Mouse (Mus musculus) kidney, adult 8-10 months (tissue): ENCODE results near the gene Rab3ip.

Experiments
- DNase-seq, 2 experiments: peaks; one replicate each; pipeline ENCODE4 v3.0.0; 2022

Gene Rab3ip

DNA sequence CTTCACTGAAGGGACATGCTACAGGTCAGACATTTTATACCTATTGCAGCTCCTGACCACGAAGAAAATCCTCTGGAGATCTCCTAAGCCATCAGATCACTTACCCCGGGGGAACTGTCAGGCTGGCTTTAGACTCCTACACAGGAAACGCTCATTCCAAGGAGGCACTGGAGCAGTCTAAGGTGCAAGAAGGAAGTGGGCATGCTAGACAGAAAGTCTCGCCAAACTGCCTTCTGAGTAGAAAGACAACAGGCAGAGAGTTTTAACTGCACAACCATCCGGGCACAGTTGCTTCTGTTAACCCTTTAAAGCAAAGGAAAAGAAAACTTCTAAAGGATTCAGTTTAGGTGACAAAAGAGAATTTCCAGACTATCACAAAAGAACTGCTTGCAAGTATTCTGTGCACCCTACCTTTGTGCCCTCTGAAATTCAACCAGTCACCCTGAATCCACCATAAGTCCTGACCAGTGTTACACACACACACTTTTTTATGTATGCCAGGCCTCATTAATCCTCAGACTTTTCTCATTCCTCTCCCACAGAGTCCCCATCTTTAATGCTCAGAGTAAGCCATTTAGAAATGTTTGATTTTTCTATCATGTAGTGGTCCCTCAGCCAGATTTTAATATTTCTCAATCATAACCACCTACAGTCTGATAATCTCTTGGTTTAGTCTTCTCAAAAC, 7.4 kb upstream of the Rab3ip start:
- peak in 1 of 2 experiments; percentile 53 for DNase-seq

DNA sequence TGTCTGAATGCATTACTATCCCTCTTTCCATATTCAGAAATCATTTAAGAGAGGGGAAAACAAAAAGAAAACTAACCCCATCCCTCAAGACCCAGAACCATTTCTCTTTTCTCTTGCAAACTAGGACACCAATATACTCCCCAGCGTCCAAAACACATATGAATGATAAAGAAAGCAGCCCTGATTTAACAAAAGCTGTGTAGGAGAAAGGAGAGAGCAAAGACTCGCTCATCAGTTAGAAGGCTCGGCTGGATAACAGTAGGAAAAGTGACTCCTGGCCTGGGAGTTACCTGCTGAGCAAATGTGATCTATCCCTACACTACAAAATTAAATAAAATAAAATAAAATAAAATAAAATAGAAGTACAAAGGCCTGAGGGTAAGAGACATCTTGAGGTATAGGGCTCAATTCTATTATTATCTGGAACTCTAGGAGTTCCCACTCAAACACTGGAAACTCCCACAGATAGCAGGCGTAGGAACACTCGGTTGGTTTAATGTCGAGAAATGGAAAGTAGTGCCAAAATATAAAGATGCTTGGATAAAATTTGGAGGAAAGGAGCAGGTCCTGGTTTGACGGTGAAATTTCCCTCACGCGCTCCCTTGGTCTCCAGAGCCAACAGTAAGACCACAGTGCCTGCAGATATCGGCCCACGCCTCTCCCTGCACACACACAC, 6.1 kb upstream of the Rab3ip start:
- no peak for DNase-seq

DNA sequence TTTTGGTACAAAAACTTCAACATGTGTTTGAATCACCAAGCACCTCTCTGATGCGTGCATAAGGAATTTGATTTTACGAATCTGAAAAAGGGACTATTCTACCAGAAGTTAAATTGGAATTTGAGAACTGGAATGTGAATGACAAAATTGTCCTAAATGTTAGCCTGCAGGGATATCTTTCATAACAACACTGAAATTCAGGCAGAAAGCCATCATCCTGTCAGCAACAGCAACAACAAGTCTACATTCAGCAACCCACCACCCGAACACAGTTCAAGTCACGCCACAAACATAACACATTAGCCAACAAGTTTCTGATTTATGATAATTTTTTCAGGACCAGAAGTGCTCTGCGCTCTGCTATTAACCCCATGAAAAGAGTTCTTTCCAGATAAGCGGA, 4.6 kb upstream of the Rab3ip start:
- no peak for DNase-seq

DNA sequence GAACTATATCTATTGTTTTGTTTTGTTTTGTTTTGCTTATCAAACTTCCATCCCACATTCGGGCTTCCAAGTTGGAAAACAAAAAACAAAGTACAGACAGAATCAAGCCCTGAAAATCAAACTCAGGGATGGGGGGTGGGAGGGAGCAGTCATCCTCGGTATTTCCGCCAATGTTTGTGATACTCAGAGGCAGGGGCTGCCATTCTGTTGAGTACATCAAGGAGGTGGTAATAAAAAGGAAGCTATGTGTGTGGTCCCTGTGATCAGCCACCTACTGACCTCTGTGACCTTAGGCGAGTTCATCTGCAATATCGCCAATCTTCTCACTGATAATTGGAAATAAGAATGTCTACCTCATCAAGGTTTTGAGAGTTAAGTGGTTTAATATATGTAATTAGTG, 317 bp upstream of the Rab3ip start:
- DNase-seq, result no peak

DNA sequence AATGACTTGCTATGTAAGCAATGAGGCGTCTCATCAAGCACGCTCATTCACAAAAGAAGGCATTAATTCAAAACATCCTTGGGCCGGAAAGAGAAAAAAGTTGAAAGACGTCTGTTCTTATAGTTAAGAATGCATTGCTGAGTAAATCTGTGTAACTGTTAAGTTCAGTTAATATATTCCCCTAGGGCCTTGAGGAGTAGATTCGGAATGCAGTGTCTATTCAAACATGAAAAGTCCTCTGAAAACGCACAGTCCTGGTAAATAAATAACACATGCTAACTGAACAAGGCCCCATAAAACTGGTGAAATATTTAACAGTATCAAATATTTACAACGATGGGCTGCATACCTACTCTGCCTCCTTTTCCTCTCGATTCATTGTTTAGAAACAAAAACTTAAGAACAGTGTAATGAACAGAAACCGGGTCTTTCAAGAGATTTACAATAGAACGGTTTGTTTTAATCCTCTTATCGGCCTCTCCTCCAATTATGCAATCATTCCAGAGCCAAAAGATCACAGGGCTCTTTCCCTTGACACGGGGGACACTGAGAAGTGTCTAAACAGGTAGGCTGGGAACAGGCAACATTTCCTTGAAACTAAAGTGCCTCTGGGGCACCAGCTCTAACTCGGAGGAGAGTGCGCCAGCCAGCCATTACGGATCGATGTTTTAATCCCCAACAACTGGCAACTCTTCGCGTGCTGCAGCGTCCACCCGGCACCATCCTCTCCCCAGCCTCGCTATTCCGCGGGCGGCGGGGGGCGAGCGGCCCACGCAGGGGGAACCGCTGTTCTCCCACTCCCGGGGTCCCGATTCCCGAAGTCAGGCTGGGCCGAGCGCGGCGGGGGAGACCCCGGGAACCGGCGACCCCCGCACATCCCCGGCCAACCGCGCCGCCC, 1.2 kb downstream of the Rab3ip start:
- peak; percentile 25 to 82 for DNase-seq

DNA sequence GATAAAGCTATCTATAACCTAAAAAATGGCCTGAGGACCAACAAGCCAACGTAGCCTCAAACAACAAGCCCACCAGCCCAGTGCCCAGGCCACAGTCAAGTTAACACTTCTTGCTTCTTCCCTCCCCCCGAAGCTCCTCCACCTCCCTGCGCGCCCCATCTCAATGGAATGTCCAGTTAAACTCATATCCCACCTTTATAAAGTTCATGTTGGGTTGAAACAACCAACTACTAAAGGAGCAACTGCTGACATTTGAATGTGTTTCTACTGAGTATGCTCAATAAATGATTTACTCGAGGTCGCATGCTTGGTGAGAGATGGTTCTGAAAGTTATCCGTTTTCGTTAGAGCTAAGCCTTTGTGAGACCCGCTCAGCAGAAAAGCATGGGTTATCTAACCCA, 2.2 kb downstream of the Rab3ip start:
- peak; percentile 59 to 76 for DNase-seq

DNA sequence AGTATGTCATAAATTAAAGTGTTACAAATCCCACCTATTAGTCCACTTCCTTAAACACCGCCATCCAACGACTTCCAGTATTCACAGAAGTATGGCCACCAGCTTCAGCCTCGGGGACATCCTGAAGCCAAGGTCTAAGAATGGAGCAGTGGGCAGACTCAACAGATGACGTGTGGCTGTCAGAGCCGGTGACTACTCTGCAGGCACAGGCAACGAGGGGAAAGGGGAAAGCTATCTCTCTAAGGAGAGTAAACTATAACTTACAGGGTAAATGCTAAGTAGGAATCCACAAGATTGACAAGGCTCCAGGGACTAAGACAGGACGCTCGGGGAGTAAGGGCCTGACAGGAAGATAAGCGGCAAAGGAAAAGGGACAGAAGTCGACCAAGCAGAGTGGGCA, 5.6 kb downstream of the Rab3ip start:
- DNase-seq, result no peak

DNA sequence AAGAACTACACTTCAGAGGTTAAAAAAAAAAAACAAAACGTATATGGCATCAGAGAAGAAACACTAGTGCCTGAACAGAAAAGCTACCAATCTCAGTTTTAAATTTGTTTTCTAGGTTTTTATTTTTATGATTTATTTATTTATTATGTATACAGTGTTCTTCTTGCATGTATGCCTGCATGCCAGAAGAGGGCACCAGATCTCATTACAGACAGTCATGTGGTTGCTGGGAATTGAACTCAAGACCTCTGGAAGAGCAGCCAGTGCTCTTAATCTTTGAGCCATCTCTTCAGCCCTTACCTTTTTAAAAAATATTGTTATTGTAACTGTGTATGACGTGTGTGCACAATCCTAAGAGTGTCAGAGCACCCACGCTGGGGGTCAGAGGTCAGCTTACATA, 6.4 kb downstream of the Rab3ip start:
- no peak for DNase-seq

DNA sequence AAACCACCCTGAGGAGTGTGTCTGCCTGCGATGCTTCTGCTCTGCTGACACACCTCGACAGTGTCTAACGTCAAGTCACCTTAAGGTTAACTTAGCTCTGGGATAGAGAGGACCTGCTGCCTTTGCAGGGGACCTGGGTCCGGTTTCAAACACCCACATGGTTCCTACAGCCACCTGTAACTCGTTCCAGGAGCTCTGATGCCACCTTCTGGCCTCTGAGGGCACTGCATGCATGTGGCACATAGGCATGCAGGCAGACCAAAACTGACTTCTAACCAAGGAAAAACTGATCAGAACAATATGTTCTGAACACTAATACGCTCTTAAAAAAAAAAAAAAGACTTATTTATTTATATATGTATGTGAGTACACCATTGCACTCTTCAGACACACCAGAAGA, 7.5 kb downstream of the Rab3ip start:
- peak in 1 of 2 experiments; percentile 52 for DNase-seq

DNA sequence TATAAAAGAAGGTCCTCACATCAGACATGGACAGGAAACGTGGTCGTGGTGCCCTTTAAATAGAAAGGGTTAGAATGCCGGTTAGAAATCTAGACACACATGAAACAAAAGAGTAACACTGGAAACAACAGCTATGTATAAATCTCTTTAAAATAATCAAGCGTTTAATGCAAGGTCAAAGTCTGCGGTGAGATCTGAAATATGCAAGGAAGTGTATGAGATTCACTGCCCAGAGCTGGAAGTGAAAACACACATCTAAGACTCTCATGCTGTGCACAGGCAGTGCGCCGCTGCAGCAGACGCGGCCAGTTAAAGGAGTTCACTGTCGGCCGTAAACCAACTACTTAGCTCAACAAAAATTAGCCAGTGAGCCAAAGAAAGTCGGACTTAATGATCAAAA, 15.5 kb downstream of the Rab3ip start:
- DNase-seq, result no peak

DNA sequence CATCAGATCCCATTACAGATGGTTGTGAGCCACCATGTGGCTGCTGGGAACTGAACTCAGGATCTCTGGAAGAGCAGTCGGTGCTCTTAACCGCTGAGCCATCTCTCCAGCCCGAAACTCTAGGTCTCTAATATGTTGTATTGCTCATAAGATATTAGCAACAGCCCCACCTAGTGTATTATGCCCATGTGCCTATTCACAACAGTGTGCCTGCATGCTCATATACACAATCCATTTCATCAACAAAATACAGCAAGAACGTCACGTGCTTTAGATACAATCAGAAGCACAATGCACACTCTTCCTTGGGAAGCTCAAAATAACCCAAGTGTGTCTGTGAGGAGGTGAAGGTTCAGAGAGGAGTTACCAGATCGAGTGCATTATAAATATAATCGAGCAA, 16.8 kb downstream of the Rab3ip start:
- DNase-seq, result no peak

DNA sequence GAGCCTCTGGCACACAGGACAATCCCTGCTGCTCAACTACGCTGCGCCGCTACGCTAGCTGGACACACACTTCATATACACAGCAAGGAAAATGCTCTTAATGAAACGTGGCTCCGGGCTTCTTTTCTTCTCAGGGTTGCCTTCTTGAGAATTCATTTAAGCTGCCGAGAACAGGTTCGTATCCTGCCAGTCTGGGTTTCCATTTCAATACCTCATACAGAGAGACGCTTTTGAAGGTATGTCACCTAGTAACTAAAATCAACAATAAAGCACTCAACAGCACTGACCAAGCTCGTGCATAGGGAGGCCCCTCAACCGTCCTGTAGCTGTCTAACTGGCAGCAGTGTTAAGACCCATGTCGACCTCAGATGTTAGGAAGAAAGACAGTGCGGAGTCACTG, 18.2 kb downstream of the Rab3ip start:
- no peak for DNase-seq

DNA sequence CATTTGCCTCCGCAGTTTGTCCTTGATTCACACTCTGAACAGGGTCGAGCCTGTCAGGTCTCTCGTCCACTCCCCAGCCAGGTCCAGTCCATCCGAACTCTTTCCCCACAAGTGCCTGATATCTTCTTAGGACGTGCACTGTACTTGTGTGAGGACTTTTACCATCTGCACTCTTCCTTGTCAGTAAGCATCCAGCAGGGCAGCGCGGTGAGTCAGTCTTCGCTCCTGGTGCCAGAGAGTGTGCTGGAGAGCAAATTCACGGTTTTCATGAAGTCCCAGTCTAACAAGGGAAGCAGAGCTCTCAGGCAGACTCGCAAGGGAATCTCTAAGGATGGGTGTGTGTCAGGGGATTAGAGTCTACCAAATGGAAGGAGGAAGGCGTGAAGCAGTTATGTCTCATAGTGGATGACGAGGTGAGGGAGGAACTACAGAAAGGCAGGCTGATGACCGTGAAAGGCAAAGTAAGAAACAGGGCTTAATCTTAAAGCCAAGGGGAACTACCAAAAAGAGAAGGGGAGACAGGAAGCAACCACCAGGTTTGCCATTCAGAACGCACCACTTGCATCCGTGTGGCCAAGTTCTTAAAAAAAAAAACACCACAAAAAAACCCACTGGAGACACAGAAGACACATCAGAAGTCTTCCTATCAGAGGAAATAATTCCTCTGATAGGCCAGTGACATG, 18.9 kb downstream of the Rab3ip start:
- DNase-seq, result no peak

DNA sequence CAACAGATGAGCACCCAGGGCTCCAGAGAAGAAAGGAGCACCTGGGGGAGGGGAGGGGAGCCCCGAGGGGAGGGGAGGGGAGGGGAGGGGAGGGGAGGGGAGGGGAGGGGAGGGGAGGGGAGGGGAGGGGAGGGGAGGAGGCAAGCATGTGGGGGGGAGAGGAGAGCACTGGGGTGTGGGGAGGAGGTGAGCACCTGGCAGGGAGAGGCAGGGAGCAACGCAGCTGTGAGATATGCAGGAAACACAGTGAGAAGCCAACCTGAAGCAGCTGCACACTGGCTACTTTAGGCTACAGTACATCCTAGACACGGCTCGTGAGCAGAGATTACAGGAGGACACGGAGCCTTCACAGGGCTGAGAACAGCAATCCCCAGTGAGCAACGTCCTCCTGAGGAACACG, 19.6 kb downstream of the Rab3ip start:
- no peak for DNase-seq

DNA sequence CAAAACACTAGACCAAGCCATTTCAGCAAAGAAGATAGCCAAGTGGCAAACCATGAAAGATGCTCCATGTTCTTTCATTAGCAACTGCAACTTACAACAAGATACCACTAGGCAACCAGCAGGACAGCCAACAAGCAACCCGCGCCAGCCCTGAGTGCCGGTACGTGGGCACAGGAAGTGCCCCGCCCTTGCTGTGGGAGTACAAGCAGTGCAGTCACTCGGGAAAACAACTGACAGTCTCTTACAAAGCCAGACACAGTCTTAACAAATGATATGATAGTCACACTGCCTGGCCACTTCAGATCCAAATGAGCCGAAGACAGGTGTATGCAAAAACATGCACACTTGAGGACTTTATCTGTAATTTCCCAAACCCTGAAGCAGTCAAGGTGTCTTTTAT, 20.1 kb downstream of the Rab3ip start:
- no peak for DNase-seq

DNA sequence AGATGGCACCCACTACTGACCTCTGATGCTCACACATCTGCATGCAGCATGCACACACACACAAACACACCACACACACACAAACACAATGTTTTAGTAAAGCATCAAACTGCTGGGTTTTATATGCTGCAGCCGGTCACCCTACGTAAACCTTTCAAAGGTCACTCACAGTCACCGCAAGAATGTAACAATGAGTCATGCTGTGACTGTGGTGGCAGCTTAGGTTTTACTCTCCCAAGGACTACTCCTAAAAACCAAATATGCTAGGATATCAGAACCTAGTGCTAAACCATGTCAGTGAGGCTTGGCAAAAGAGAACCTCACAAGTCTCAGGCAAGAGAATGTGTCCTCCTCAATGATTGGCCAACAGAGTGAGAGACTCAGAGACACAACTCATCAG, 21.7 kb downstream of the Rab3ip start:
- DNase-seq, result no peak

DNA sequence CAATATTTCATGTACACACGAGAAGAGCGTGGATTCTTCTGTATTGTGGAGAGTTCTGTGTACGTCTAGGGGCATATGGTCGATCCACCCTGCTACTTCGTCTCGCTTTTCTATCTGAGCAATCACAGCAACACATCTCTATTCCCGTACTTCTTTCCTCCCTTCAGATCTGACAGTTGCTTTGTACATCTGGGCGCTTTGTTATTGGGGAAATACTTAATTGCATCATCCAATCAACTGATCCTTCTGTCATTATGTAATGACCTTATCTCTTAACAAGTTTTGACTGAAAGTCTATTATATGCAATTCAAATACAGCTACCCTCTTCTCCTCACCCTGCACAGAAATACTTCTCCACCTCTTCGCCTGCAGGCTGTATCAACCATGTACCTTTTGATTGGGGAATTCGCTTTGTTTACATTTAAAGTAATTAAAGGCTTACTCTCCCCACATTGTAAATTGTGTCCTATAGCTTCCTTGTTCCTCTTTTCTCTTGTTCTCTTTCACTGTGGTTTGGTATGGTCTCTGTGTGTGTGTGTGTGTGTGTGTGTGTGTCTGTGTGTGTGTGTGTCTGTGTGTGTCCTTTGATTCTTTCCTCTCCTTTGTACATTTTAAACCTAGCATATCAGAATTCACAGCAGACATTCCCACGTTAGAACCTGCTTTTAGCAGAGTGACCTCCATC, 24.0 kb downstream of the Rab3ip start:
- no peak for DNase-seq

DNA sequence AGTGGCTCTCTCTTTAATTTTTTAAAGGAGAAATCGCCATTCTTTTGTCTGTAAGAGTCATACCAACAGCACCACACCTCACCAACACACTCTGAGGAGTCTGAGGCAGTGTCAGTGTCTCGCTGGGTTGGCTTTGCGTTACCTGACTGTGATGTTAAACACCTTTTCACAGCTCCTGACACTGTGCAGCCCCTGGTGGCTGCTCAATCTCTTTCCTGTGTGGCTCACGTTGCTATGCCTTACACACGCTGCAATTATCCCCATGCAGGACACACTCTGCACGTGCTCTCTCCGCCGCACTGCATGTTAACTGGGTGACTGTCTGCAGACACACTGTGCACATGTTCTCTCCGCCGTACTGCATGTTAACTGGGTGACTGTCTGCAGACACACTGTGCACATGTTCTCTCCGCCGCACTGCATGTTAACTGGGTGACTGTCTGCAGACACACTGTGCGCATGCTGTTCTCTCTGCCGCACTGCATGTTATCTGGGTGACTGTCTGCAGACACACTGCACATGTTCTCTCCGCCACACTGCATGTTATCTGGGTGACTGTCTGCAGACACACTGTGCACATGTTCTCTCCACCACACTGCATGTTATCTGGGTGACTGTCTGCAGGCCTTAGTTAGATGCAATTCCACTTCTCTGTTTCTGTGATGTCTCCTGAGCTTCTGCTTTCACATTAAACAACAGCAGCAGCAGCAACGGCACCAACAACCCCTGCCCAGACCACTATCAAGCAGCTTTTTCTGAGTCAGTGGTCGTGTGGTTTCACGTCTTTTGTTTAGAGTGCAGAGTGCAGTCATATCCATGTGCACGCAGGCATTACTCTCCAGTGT, 26.7 kb downstream of the Rab3ip start:
- DNase-seq, result no peak

DNA sequence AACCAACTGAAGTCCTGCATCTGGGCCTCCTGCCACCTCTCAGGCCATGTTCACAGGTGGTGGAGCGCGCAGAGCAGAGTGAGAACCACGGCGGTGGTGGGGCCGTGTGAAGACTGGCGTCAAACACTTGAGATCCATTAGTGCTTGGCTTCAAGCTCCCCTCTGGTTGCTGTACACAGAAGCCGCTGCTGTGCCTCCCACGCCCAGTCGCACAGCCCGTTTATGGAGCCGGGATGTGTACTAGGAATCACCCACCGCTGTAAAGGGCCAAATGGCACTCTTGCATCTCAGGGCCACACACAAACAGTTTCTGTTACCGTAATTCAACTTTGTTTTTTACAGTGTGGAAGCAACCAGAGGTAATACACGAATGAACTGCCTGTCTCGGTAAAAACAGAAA, 28.4 kb downstream of the Rab3ip start:
- no peak for DNase-seq

DNA sequence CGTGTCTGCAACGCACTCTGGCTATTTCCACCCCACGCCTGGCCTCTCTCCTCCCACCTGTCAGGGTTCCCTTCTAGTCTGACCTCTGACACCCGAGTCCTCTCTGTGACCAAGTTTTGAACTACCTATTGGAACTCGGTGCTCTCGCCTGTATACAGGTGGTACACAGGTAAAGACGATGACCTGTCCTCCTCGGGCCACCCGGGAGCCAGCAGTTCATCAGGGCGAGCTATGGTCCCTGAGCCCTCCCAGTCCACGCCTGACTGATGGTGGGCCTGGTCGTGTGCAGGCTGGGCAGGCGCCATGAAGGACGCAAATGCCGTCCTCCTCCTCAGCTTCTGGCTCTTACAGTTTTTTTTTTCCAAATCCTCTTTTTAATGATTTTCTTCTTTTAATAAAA, 29.2 kb downstream of the Rab3ip start:
- no peak for DNase-seq

DNA sequence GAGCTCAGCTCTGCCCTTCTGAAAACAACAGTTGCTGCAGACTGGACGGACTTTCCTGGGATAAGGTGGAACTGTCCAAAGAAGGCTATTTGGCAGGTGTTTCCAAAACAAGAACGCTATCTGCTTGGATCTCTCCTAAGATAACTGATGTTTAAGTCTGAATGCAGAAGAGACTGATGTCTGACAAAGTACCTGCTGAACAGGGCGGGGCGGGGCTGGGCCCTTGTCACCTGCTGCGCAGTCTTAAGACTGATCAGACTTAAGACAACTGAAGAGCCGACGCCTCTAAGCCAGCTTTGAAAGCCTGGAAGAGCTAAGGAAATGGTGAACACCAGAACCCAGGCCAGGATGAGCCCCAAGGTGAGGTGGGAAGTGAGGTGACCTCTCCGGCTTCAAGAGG, 29.9 kb downstream of the Rab3ip start:
- DNase-seq, result no peak
